Mouse (Mus musculus): ENCODE measurements around the gene Mup4. TPM values are rescaled to one million over a fixed set of nuclear protein-coding genes. Genes with fewer than 3 reads are reported as not detected.
"Not testable (repeated sequence)": the region's sequence is repeated elsewhere in the genome, so short reads cannot be mapped to it uniquely, and the experiment has no call there.

Mup4 gene
- polyA plus RNA-seq (2015; fragmentation: Nextera tagmentation; extraction: Ambion mirVana): not detected in 2 replicates

- no peaks in the 10 kb centered on the region for H3K4me1 ChIP-seq (replicated peaks)
- no peaks in the 10 kb centered on the region for H3K27me3 ChIP-seq
- no peaks in the 10 kb centered on the region for H3K36me3 ChIP-seq
- 76% methylated on average over 3 of the region's 3 CpGs for WGBS
- no peak for ATAC-seq (ENCODE audit: low read depth)
- no peak within 1 kb of the TSS for H3K9ac ChIP-seq
- H3K9me3 ChIP-seq: no peaks in the 10 kb centered on the region
- no peak within 1 kb of the TSS for H3K4me2 ChIP-seq
- H3K27ac ChIP-seq (replicated peaks): no peak within 1 kb of the TSS
- no peak within 1 kb of the TSS for H3K4me3 ChIP-seq
These were observed at the start of gene Mup4 for GRCm38 (mm10) chr4:59960610-59961009. Gene Mup4 (minus strand): TSS chr4:59960710.

GRCm38 (mm10) chr4:59997894-59998293, 37.4 kb upstream of the Mup4 start:
- not testable (repeated sequence) for H3K27ac ChIP-seq (replicated peaks); H3K9me3 ChIP-seq; H3K4me1 ChIP-seq (replicated peaks); ATAC-seq (ENCODE audit: low read depth); H3K4me2 ChIP-seq; H3K27me3 ChIP-seq; H3K4me3 ChIP-seq; H3K36me3 ChIP-seq; H3K9ac ChIP-seq

- 34% methylated on average over 3 of the region's 3 CpGs for WGBS
- H3K9me3 ChIP-seq: no peaks in the 10 kb centered on the region
- no peak within 1 kb of the TSS for H3K27ac ChIP-seq (replicated peaks)
These were observed 3.2 kb upstream of the Mup4 start, which contains the start of gene Mup6 for GRCm38 (mm10) chr4:59963405-59964344. Gene Mup6 (plus strand): TSS chr4:59964294.

GRCm38 (mm10) chr4:59937543-59937942, 23.0 kb downstream of the Mup4 start:
- no peaks in the 10 kb centered on the region for H3K4me1 ChIP-seq (replicated peaks)
- WGBS: 60% methylated on average over 2 of the region's 2 CpGs
- no peak for ATAC-seq (ENCODE audit: low read depth)
- H3K27me3 ChIP-seq: no peaks in the 10 kb centered on the region
- H3K27ac ChIP-seq (replicated peaks): no peak overlapping the region
- no peak overlapping the region for H3K4me2 ChIP-seq
- H3K36me3 ChIP-seq: no peaks in the 10 kb centered on the region
- no peak overlapping the region for H3K4me3 ChIP-seq
- no peak overlapping the region for H3K9ac ChIP-seq
- no peaks in the 10 kb centered on the region for H3K9me3 ChIP-seq

More at GRCm38 (mm10) chr4:59963405-59964344, 3.2 kb upstream of the Mup4 start, which contains the start of gene Mup6:
- ATAC-seq (ENCODE audit: low read depth): no peak
- Histone ChIP-seq H3K9ac (no peak within 1 kb of the TSS), H3K27me3 (no peaks in the 10 kb centered on the region), H3K36me3 (no peaks in the 10 kb centered on the region), H3K4me3 (no peak within 1 kb of the TSS), H3K4me2 (no peak within 1 kb of the TSS), H3K4me1 (replicated peaks) (no peaks in the 10 kb centered on the region)

- Histone ChIP-seq H3K36me3 (no peaks in the 10 kb centered on the region), H3K4me3 (no peak overlapping the region)
- WGBS: 58% methylated on average over 6 of the region's 6 CpGs
These were observed 27.8 kb downstream of the Mup4 start for GRCm38 (mm10) chr4:59932505-59933281.

GRCm38 (mm10) chr4:59928347-59928746, 32.2 kb downstream of the Mup4 start:
- no peak overlapping the region for H3K9ac ChIP-seq
- H3K27ac ChIP-seq (replicated peaks): no peak overlapping the region
- H3K4me2 ChIP-seq: no peak overlapping the region
- no peak for ATAC-seq (ENCODE audit: low read depth)
- H3K4me1 ChIP-seq (replicated peaks): no peaks in the 10 kb centered on the region
- H3K9me3 ChIP-seq: no peaks in the 10 kb centered on the region
- no peaks in the 10 kb centered on the region for H3K27me3 ChIP-seq
- WGBS: 27% methylated on average over 6 of the region's 6 CpGs
- H3K36me3 ChIP-seq: no peaks in the 10 kb centered on the region
- H3K4me3 ChIP-seq: no peak overlapping the region

More at GRCm38 (mm10) chr4:59932505-59933281, 27.8 kb downstream of the Mup4 start:
- Histone ChIP-seq H3K9me3 (no peaks in the 10 kb centered on the region), H3K4me2 (no peak overlapping the region), H3K9ac (no peak overlapping the region), H3K27ac (replicated peaks) (no peak overlapping the region), H3K27me3 (no peaks in the 10 kb centered on the region), H3K4me1 (replicated peaks) (no peaks in the 10 kb centered on the region)
- ATAC-seq (ENCODE audit: low read depth): peak; percentile 79

GRCm38 (mm10) chr4:59927666-59928065, 32.8 kb downstream of the Mup4 start:
- WGBS: 65% methylated on average over 3 of the region's 3 CpGs
- H3K4me3 ChIP-seq: no peak overlapping the region
- H3K36me3 ChIP-seq: no peaks in the 10 kb centered on the region
- no peak overlapping the region for H3K27ac ChIP-seq (replicated peaks)
- no peak overlapping the region for H3K4me2 ChIP-seq
- H3K9ac ChIP-seq: no peak overlapping the region
- H3K4me1 ChIP-seq (replicated peaks): no peaks in the 10 kb centered on the region
- no peaks in the 10 kb centered on the region for H3K9me3 ChIP-seq
- no peaks in the 10 kb centered on the region for H3K27me3 ChIP-seq
- ATAC-seq (ENCODE audit: low read depth): no peak

- no peaks in the 10 kb centered on the region for H3K9me3 ChIP-seq
- WGBS: 90% methylated on average over 9 of the region's 9 CpGs
- H3K4me2 ChIP-seq: no peak overlapping the region
- H3K4me1 ChIP-seq (replicated peaks): no peaks in the 10 kb centered on the region
- no peak overlapping the region for H3K4me3 ChIP-seq
- H3K27me3 ChIP-seq: no peaks in the 10 kb centered on the region
- no peak for ATAC-seq (ENCODE audit: low read depth)
- no peak overlapping the region for H3K27ac ChIP-seq (replicated peaks)
- H3K36me3 ChIP-seq: no peaks in the 10 kb centered on the region
- H3K9ac ChIP-seq: no peak overlapping the region
These were observed 35.4 kb downstream of the Mup4 start for GRCm38 (mm10) chr4:59925082-59925481.

- Histone ChIP-seq H3K27me3 (peaks cover 21% of the 10 kb centered on the region), H3K4me3 (no peak overlapping the region), H3K4me2 (no peak overlapping the region), H3K9ac (no peak overlapping the region), H3K36me3 (no peaks in the 10 kb centered on the region), H3K4me1 (replicated peaks) (no peaks in the 10 kb centered on the region), H3K9me3 (no peaks in the 10 kb centered on the region), H3K27ac (replicated peaks) (no peak overlapping the region)
- 94% methylated on average over 3 of the region's 3 CpGs for WGBS
- no peak for ATAC-seq (ENCODE audit: low read depth)
These were observed 42.5 kb downstream of the Mup4 start for GRCm38 (mm10) chr4:59917966-59918365.

GRCm38 (mm10) chr4:59914608-59915403, 45.7 kb downstream of the Mup4 start, which contains the start of gene Slc46a2:
Gene Slc46a2 (minus strand): TSS chr4:59915056.
- 21% methylated on average over 22 of the region's 22 CpGs for WGBS
- Histone ChIP-seq H3K9ac (no peak within 1 kb of the TSS), H3K9me3 (no peaks in the 10 kb centered on the region), H3K27ac (replicated peaks) (no peak within 1 kb of the TSS), H3K36me3 (no peaks in the 10 kb centered on the region), H3K4me3 (no peak within 1 kb of the TSS), H3K4me2 (no peak within 1 kb of the TSS), H3K27me3 (peaks cover 21% of the 10 kb centered on the region), H3K4me1 (replicated peaks) (no peaks in the 10 kb centered on the region)
- no peak for ATAC-seq (ENCODE audit: low read depth)

- H3K4me1 ChIP-seq (replicated peaks): no peaks in the 10 kb centered on the region
- no peaks in the 10 kb centered on the region for H3K9me3 ChIP-seq
- H3K36me3 ChIP-seq: no peaks in the 10 kb centered on the region
- H3K9ac ChIP-seq: no peak overlapping the region
- ATAC-seq (ENCODE audit: low read depth): no peak
- H3K4me2 ChIP-seq: no peak overlapping the region
- WGBS: 95% methylated on average over 2 of the region's 2 CpGs
- H3K27me3 ChIP-seq: peaks cover 3% of the 10 kb centered on the region
- no peak overlapping the region for H3K27ac ChIP-seq (replicated peaks)
- H3K4me3 ChIP-seq: no peak overlapping the region
These were observed 51.7 kb downstream of the Mup4 start for GRCm38 (mm10) chr4:59908785-59909184.

All from neural tube, embryonic 13.5 days (tissue).